Mouse (Mus musculus) adrenal gland, adult 18-20 months (tissue): ENCODE measurements at regions not wholly inside any gene's neighbourhood (a gene's known extent, or its start where the extent isn't known, plus 50 kb on each side); places are given as distances from the start of the nearest gene placed in this dataset.

Experiments used
- DNase-seq, 2 experiments: peaks; one replicate each; pipeline ENCODE4 v3.0.0; 2021 to 2022; ENCODE audit warnings: low spot score in 2 of 2

GRCm38 (mm10) chr19:23044510-23045464 is 96.2 kb upstream of the Klf9 start:
- no peak for DNase-seq

GRCm38 (mm10) chr19:23051456-23051855 is 89.6 kb upstream of the Klf9 start:
- no peak for DNase-seq

GRCm38 (mm10) chr19:23054440-23054839 is 86.6 kb upstream of the Klf9 start:
- no peak for DNase-seq

GRCm38 (mm10) chr19:23055916-23056805 is 84.9 kb upstream of the Klf9 start:
- DNase-seq: no peak

GRCm38 (mm10) chr19:23056851-23057707 is 83.9 kb upstream of the Klf9 start:
- DNase-seq: peak; percentile 64 to 73

GRCm38 (mm10) chr19:23057739-23058501 is 83.1 kb upstream of the Klf9 start:
- peak in 1 of 2 experiments; percentile 41 for DNase-seq

GRCm38 (mm10) chr19:23058502-23058900 is 82.5 kb upstream of the Klf9 start:
- no peak for DNase-seq

- no peak for DNase-seq
Measured at GRCm38 (mm10) chr19:23061081-23061640, 79.9 kb upstream of the Klf9 start.

GRCm38 (mm10) chr19:23061906-23062305 is 79.1 kb upstream of the Klf9 start:
- DNase-seq: no peak

GRCm38 (mm10) chr19:23062851-23063250 is 78.2 kb upstream of the Klf9 start:
- DNase-seq: no peak

GRCm38 (mm10) chr19:23065548-23065947 is 75.5 kb upstream of the Klf9 start:
- no peak for DNase-seq

GRCm38 (mm10) chr19:23066726-23067125 is 74.3 kb upstream of the Klf9 start:
- DNase-seq: no peak

GRCm38 (mm10) chr19:23068600-23068999 is 72.4 kb upstream of the Klf9 start:
- DNase-seq: no peak

GRCm38 (mm10) chr19:23069656-23070055 is 71.4 kb upstream of the Klf9 start:
- no peak for DNase-seq

- DNase-seq: no peak
Measured at GRCm38 (mm10) chr19:23071000-23071399, 70.0 kb upstream of the Klf9 start.

- DNase-seq: no peak
Measured at GRCm38 (mm10) chr19:23074602-23075570, 66.1 kb upstream of the Klf9 start.

- DNase-seq: no peak
Measured at GRCm38 (mm10) chr19:23075790-23076189, 65.2 kb upstream of the Klf9 start.

- no peak for DNase-seq
Measured at GRCm38 (mm10) chr19:23085173-23085660, 55.8 kb upstream of the Klf9 start.
